Mouse (Mus musculus): Measurements from ENCODE around the gene Ccdc51.

- TF ChIP-seq GATA1 (IDR thresholded peaks at IDR 0.05; ENCODE audit: borderline replicate concordance, low read length) (no peak), FLI1 (IDR thresholded peaks at IDR 0.05; ENCODE audit: low read length) (no peak)
Measured at GRCm38 (mm10) chr9:109041351-109041750, 40.9 kb upstream of the Ccdc51 start.
